Mouse (Mus musculus): ENCODE measurements around the gene Gm3248.
"Not testable (repeated sequence)": the region's sequence is repeated elsewhere in the genome, so short reads cannot be mapped to it uniquely, and the experiment has no call there.

The Gm3248 gene

GRCm38 (mm10) chr14:5961635-5962034 lies at the start of gene Gm3248:
Gm3248 (minus strand) TSS chr14:5961745.
- DNase-seq, result not testable (repeated sequence)

- DNase-seq, result peak in 1 of 2 experiments; percentile 7
Observed at GRCm38 (mm10) chr14:5987136-5987535, 25.6 kb upstream of the Gm3248 start.

- DNase-seq, result not testable (repeated sequence)
Observed at GRCm38 (mm10) chr14:5979037-5979436, 17.5 kb upstream of the Gm3248 start, which contains the start of gene Gm3453. Gm3453 (minus strand) TSS chr14:5979137.

- DNase-seq, result peak; percentile 9 to 34
Observed at GRCm38 (mm10) chr14:5962441-5962840, 896 bp upstream of the Gm3248 start.

- peak in 1 of 2 experiments; percentile 26 for DNase-seq
Observed at GRCm38 (mm10) chr14:5961102-5961501, 443 bp downstream of the Gm3248 start.

- peak in 1 of 2 experiments; percentile 22 for DNase-seq
Observed at GRCm38 (mm10) chr14:5960479-5960878, 1.1 kb downstream of the Gm3248 start.

GRCm38 (mm10) chr14:5923276-5923675 lies 38.3 kb downstream of the Gm3248 start:
- peak in 1 of 2 experiments; percentile 39 for DNase-seq

- DNase-seq, result not testable (repeated sequence)
Observed at GRCm38 (mm10) chr14:5918330-5918942, 43.1 kb downstream of the Gm3248 start.

GRCm38 (mm10) chr14:5913701-5914100 lies 47.8 kb downstream of the Gm3248 start:
- DNase-seq, result not testable (repeated sequence)
